Comparison of ENCODE assay signal across 8 mouse cellular contexts in genomic region chr2:109678090-109678409, GRCm38 (mm10). TPM values are rescaled to one million over a fixed set of nuclear protein-coding genes. Genes with fewer than 3 reads are reported as not detected.
DNase-seq lines count a peak whose midpoint lies in the region; ATAC-seq and TF ChIP-seq lines count a peak whose summit lies in the region.

No protein-coding gene starts in this region.

- peak; percentile 73 for ATAC-seq in kidney, embryonic 14.5 days (ENCODE audit: low FRiP score, low TSS enrichment)
- ATAC-seq in liver, postnatal 0 days = no peak

- H3K4me2 ChIP-seq in kidney, embryonic 14.5 days (replicated peaks; ENCODE audit: low read depth, low read length) = peak overlapping the region; percentile 67
- H3K4me2 ChIP-seq in liver, postnatal 0 days (ENCODE audit: low read depth, low read length) = peak overlapping the region; percentile 33; the same call in 1 of the 2 replicates

- no peak for DNase-seq in kidney, adult 11 months
- DNase-seq in cerebellum, adult 8-10 months = peak; percentile 81
- peak; percentile 76 for DNase-seq in forelimb bud, embryonic 11.5 days (ENCODE audit: low read depth, low spot score)
- peak; percentile 85 to 88 for DNase-seq in layer of hippocampus, adult 2 months (ENCODE audit: low spot score in 2 of 2)
- no peak for DNase-seq in liver, postnatal 0 days
- peak; percentile 87 for DNase-seq in right cerebral cortex, postnatal 25 days
- DNase-seq in gastrocnemius, adult 18-20 months (ENCODE audit: low spot score) = no peak

- TF ChIP-seq CTCF in layer of hippocampus, adult 2 months (conservative IDR thresholded peaks at IDR 0.05) = no peak
- TF ChIP-seq CTCF in liver, postnatal 0 days (IDR thresholded peaks at IDR 0.05; ENCODE audit: low read depth) = no peak

- TF ChIP-seq EP300 in liver, postnatal 0 days (IDR thresholded peaks at IDR 0.05; ENCODE audit: low read depth) = no peak

- H3K4me3 ChIP-seq in kidney, embryonic 14.5 days (ENCODE audit: low read length) = peak overlapping the region; percentile 28
- peak overlapping the region; percentile 70 for H3K4me3 ChIP-seq in layer of hippocampus, adult 2 months
- H3K4me3 ChIP-seq in liver, postnatal 0 days (ENCODE audit: low read depth, low read length) = 0 out of 2 replicates have a peak overlapping the region, but pooled peaks have one; percentile 2

- H3K9me3 ChIP-seq in kidney, embryonic 14.5 days (ENCODE audit: control insufficient read depth, low read length) = no peaks in the 10 kb centered on the region
- no peaks in the 10 kb centered on the region for H3K9me3 ChIP-seq in liver, postnatal 0 days (ENCODE audit: low read length)

- no peak overlapping the region for H3K9ac ChIP-seq in kidney, embryonic 14.5 days (ENCODE audit: low read depth, low read length)
- H3K9ac ChIP-seq in liver, postnatal 0 days (replicated peaks) = no peak overlapping the region

- H3K27ac ChIP-seq in kidney, embryonic 14.5 days (ENCODE audit: low read depth, low read length) = no peak overlapping the region
- peak overlapping the region; percentile 93 for H3K27ac ChIP-seq in layer of hippocampus, adult 2 months
- H3K27ac ChIP-seq in liver, postnatal 0 days (ENCODE audit: low read depth) = no peak overlapping the region

- under 1% methylated on average over 18 of the region's 18 CpGs for WGBS in kidney, embryonic 14.5 days
- 0% methylated on average over 18 of the region's 18 CpGs for WGBS in liver, postnatal 0 days (ENCODE audit: insufficient replicate concordance)

- no peaks in the 10 kb centered on the region for H3K36me3 ChIP-seq in kidney, embryonic 14.5 days (ENCODE audit: control insufficient read depth, insufficient read depth, low read length)
- H3K36me3 ChIP-seq in liver, postnatal 0 days (replicated peaks; ENCODE audit: insufficient read depth, low read length) = no peaks in the 10 kb centered on the region

- H3K27me3 ChIP-seq in kidney, embryonic 14.5 days (ENCODE audit: control insufficient read depth, insufficient read depth, low read length) = peaks cover 63% of the 10 kb centered on the region
- peaks cover 51% of the 10 kb centered on the region for H3K27me3 ChIP-seq in liver, postnatal 0 days (ENCODE audit: insufficient read depth, low read length)

- H3K4me1 ChIP-seq in kidney, embryonic 14.5 days (ENCODE audit: control insufficient read depth, insufficient read depth, low read length) = peaks cover 13% of the 10 kb centered on the region
- peaks cover 3% of the 10 kb centered on the region; the same call in 1 of the 2 replicates for H3K4me1 ChIP-seq in liver, postnatal 0 days (ENCODE audit: insufficient read depth)

RNA-seq across cellular contexts. Expression of gene Bdnf, which starts 3.5 kb away (rescaled TPM):
- 0.67 and 0.79 TPM in 2 replicates for polyA plus RNA-seq in kidney, embryonic 14.5 days (2014; fragmentation: Nextera tagmentation; extraction: Ambion mirVana)
- total RNA-seq in layer of hippocampus, adult 2 months (2021) = 10 to 100 TPM; 29.6 to 31.2 TPM
- polyA plus RNA-seq in liver, postnatal 0 days (2015; fragmentation: Nextera tagmentation; extraction: Ambion mirVana) = 0.12 TPM in 2 replicates
- total RNA-seq in gastrocnemius, adult 18-20 months (2021) = under 1 TPM; 0.25 to 0.33 TPM

Comparison
In these comparisons a context has a peak if more than half of its experiments do, and no peak if none do; other contexts are left out.
1. H3K4me3 ChIP-seq: peak in every context shown above with its lines; median percentile 70 in layer of hippocampus, adult 2 months; 28 in kidney, embryonic 14.5 days; 2 in liver, postnatal 0 days.
2. DNase-seq: peak in cerebellum, adult 8-10 months (single experiment), forelimb bud, embryonic 11.5 days (single experiment), layer of hippocampus, adult 2 months (2 of 2) and right cerebral cortex, postnatal 25 days (single experiment); none in kidney, adult 11 months (single experiment), liver, postnatal 0 days (single experiment) and gastrocnemius, adult 18-20 months (single experiment).
3. RNA of gene Bdnf, which starts 3.5 kb away (total RNA-seq): 29.6 to 31.2 TPM in layer of hippocampus, adult 2 months; 0.25 to 0.33 TPM in gastrocnemius, adult 18-20 months; every median in the first group is over 10 times any median in the second.